Mouse (Mus musculus): ENCODE measurements around the gene D11Wsu47e. TPM values are rescaled to one million over a fixed set of nuclear protein-coding genes. Genes with fewer than 3 reads are reported as not detected.

Gene D11Wsu47e
- polyA plus RNA-seq, 1 experiment from 2014 or later = 24.5 TPM

DNA sequence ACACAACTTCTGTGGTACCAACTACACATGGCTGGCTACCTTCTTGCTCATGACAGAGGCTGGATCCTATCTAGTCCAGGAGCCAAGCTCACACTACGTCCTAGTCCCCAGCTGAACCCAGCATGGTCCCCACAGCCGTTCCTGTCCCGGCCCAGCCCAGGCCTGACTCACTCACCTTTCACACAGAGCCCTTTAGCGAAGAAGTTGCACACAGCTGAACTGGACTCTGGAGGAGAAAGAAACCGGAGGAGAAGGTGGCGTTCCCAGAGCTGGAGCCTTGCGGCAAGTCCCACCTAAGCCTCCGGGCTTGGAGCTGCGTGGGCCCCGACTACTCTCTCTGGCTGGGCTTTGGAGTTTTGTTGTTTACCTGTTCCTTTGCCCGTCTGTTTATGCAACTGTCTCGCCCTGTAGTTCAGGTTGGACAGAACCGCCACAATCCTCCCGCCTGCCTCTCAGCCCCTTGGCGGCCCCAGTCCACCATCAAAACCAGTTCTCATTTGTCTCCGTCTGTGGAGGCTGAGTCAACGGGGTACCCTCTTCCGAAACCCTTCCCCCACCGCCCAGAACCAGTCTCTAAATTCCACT is 24.5 kb downstream of the D11Wsu47e start:
- no peak for ATAC-seq (ENCODE audit: insufficient number of reproducible peaks, insufficient read depth, low FRiP score, low TSS enrichment)
- no peak overlapping the region for H3K4me2 ChIP-seq (replicated peaks)
- H3K4me3 ChIP-seq = no peak overlapping the region
- peaks cover 9% of the 10 kb centered on the region for H3K36me3 ChIP-seq
- peaks cover 5% of the 10 kb centered on the region for H3K27me3 ChIP-seq
- H3K9ac ChIP-seq = no peak overlapping the region
- H3K9me3 ChIP-seq = no peaks in the 10 kb centered on the region
- peaks cover 21% of the 10 kb centered on the region for H3K4me1 ChIP-seq
- WGBS = 38% methylated on average over 19 of the region's 19 CpGs
- no peak overlapping the region for H3K27ac ChIP-seq

- no peak overlapping the region for H3K4me3 ChIP-seq
- 13% methylated on average over 15 of the region's 15 CpGs for WGBS
- H3K9me3 ChIP-seq = no peaks in the 10 kb centered on the region
- H3K27ac ChIP-seq = no peak overlapping the region
- peaks cover 9% of the 10 kb centered on the region for H3K36me3 ChIP-seq
- peaks cover 21% of the 10 kb centered on the region for H3K4me1 ChIP-seq
- no peak overlapping the region for H3K4me2 ChIP-seq (replicated peaks)
- ATAC-seq (ENCODE audit: insufficient number of reproducible peaks, insufficient read depth, low FRiP score, low TSS enrichment) = no peak
- no peak overlapping the region for H3K9ac ChIP-seq
- peaks cover 5% of the 10 kb centered on the region for H3K27me3 ChIP-seq
Observed at GRCm38 (mm10) chr11:113709272-113709671, 25.1 kb downstream of the D11Wsu47e start.

DNA sequence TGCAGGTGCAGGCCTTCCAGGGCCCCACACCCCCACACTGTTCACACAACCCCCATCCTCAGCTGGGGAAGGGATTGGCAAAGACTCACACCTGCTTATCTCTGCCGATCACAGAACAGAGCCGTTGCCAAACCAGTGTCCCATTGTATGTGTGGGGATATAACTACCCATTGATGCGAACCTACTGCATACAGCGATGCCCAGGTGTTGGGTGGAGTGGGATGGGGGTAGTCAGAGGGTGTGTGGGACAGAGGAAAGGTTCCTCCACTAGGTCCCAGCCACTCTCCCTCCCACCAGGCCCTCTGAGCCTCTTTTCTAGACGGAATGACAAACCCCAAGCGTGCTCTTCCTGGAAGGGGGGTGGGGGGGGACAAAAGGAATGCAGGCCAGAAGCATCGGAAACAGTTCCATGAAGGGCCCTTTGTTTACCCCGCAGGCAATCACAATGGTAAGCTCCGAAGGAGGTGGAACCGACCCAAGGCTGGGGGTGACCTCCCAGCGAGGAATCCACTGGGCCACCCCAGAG is 25.6 kb downstream of the D11Wsu47e start, which contains the start of gene Cpsf4l:
Cpsf4l (minus strand) TSS at position 287 of the 526 bp plus-strand sequence.
- Histone ChIP-seq H3K9ac (peak within 1 kb of the TSS; percentile 21; the same call in 1 of the 2 replicates), H3K27ac (peak within 1 kb of the TSS; percentile 73), H3K4me2 (replicated peaks) (peak within 1 kb of the TSS; percentile 10; the same call in 1 of the 2 replicates), H3K4me1 (peaks cover 21% of the 10 kb centered on the region), H3K27me3 (peaks cover 5% of the 10 kb centered on the region), H3K9me3 (no peaks in the 10 kb centered on the region), H3K4me3 (no peak within 1 kb of the TSS), H3K36me3 (peaks cover 9% of the 10 kb centered on the region)
- peak; percentile 47; the same call in 1 of the 2 replicates for ATAC-seq (ENCODE audit: insufficient number of reproducible peaks, insufficient read depth, low FRiP score, low TSS enrichment)
- WGBS = 7% methylated on average over 11 of the region's 11 CpGs

DNA sequence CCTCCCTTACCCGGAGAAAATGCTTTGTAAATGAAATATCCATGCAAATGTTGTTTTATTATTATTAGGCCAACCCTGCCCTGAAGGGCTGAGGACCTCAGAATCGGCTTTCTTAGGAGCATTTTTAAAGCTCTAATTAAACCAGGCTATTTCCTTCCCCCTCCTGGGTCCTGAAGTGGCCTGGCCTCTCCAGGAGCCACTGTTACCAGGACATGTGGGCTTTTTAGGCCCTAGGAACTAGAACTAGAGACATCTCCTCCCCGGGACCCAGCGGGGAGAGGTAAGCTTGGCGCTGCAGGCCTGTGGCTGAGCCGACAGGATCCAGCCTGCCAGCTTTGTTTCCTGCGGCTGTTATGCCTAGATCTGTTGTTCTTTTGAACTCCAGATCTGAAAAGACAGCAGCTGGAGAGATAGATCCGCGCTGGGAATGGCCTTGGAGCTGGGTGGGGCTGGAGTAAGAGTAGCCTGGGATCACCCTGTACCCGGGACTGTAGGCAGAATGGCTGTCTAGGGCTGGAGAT is 26.1 kb downstream of the D11Wsu47e start:
- no peak for ATAC-seq (ENCODE audit: insufficient number of reproducible peaks, insufficient read depth, low FRiP score, low TSS enrichment)
- no peak overlapping the region for H3K4me3 ChIP-seq
- H3K4me2 ChIP-seq (replicated peaks) = peak overlapping the region; percentile 5; the same call in 1 of the 2 replicates
- peak overlapping the region; percentile 73 for H3K27ac ChIP-seq
- H3K9me3 ChIP-seq = no peaks in the 10 kb centered on the region
- 5% methylated on average over 10 of the region's 10 CpGs for WGBS
- H3K9ac ChIP-seq = peak overlapping the region; percentile 21; the same call in 1 of the 2 replicates
- H3K27me3 ChIP-seq = peaks cover 5% of the 10 kb centered on the region
- H3K36me3 ChIP-seq = peaks cover 9% of the 10 kb centered on the region
- H3K4me1 ChIP-seq = peaks cover 21% of the 10 kb centered on the region

DNA sequence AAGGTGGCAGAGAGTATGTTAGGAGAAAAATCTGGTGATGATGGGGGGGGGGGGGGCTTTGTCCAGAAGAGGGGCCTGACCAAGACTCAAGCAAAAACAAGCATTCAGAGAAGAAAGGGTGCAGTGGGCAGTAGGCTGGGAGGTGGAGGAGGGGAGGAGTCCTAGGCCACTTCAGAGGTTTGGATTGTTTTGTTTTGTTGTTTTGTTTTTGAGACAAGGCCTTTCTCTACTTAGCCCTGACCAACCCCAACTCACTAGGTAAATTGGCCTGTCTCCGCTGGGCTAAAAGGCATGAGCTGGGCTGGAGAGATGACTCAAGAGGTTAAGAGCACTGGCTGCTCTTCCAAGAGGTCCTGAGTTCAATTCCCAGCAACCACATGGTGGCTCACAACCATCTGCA is 26.8 kb downstream of the D11Wsu47e start:
- ATAC-seq (ENCODE audit: insufficient number of reproducible peaks, insufficient read depth, low FRiP score, low TSS enrichment) = no peak
- no peak overlapping the region for H3K4me3 ChIP-seq

GRCm38 (mm10) chr11:113715078-113715674 is 31.0 kb downstream of the D11Wsu47e start:
- Histone ChIP-seq H3K27ac (no peak overlapping the region), H3K4me1 (peaks cover 7% of the 10 kb centered on the region), H3K4me3 (no peak overlapping the region), H3K36me3 (no peaks in the 10 kb centered on the region), H3K9me3 (no peaks in the 10 kb centered on the region), H3K9ac (no peak overlapping the region), H3K27me3 (no peaks in the 10 kb centered on the region), H3K4me2 (replicated peaks) (no peak overlapping the region)
- 55% methylated on average over 7 of the region's 7 CpGs for whole genome bisulfite sequencing
- ATAC-seq (ENCODE audit: insufficient number of reproducible peaks, insufficient read depth, low FRiP score, low TSS enrichment) = no peak

More for the DNA sequence above, 26.8 kb downstream of the D11Wsu47e start:
- H3K27me3 ChIP-seq = peaks cover 5% of the 10 kb centered on the region
- no peak overlapping the region for H3K27ac ChIP-seq
- H3K4me1 ChIP-seq = peaks cover 21% of the 10 kb centered on the region
- H3K36me3 ChIP-seq = peaks cover 9% of the 10 kb centered on the region
- no peaks in the 10 kb centered on the region for H3K9me3 ChIP-seq
- 62% methylated on average over 1 of the region's 1 CpGs for WGBS
- no peak overlapping the region for H3K9ac ChIP-seq
- no peak overlapping the region for H3K4me2 ChIP-seq (replicated peaks)

DNA sequence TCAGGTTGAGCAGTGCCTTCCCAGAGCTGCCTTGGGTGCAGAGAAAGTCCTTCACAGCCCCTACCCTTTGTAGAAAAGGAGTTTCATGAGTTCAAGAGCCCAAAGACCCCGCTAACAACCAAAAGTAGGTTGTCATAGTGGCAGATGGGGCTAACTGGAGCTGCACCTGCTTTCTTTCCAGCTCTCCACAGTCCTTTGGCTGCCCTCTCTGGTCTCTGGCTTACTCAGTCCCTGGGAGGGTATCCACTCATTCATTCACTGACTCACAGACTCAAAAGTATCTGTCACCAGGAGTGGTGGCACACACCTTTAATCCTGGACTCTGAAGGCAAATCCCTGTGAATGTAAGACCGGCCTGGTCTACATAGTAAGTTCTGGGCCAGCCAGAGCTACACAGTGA is 31.9 kb downstream of the D11Wsu47e start:
- no peak overlapping the region for H3K4me2 ChIP-seq (replicated peaks)
- no peaks in the 10 kb centered on the region for H3K36me3 ChIP-seq
- no peaks in the 10 kb centered on the region for H3K9me3 ChIP-seq
- no peak for ATAC-seq (ENCODE audit: insufficient number of reproducible peaks, insufficient read depth, low FRiP score, low TSS enrichment)
- WGBS = 97% methylated on average over 2 of the region's 2 CpGs
- H3K27me3 ChIP-seq = no peaks in the 10 kb centered on the region
- no peak overlapping the region for H3K4me3 ChIP-seq
- no peak overlapping the region for H3K27ac ChIP-seq
- no peaks in the 10 kb centered on the region for H3K4me1 ChIP-seq
- no peak overlapping the region for H3K9ac ChIP-seq

- Histone ChIP-seq H3K9me3 (no peaks in the 10 kb centered on the region), H3K36me3 (no peaks in the 10 kb centered on the region), H3K4me3 (no peak overlapping the region), H3K4me1 (0 out of 2 replicates have a peak, but pooled peaks cover 3% of the 10 kb centered on the region), H3K27me3 (no peaks in the 10 kb centered on the region), H3K9ac (no peak overlapping the region), H3K4me2 (replicated peaks) (no peak overlapping the region), H3K27ac (no peak overlapping the region)
- no peak for ATAC-seq (ENCODE audit: insufficient number of reproducible peaks, insufficient read depth, low FRiP score, low TSS enrichment)
- WGBS = 54% methylated on average over 16 of the region's 16 CpGs
Observed at GRCm38 (mm10) chr11:113717767-113718424, 33.7 kb downstream of the D11Wsu47e start.

DNA sequence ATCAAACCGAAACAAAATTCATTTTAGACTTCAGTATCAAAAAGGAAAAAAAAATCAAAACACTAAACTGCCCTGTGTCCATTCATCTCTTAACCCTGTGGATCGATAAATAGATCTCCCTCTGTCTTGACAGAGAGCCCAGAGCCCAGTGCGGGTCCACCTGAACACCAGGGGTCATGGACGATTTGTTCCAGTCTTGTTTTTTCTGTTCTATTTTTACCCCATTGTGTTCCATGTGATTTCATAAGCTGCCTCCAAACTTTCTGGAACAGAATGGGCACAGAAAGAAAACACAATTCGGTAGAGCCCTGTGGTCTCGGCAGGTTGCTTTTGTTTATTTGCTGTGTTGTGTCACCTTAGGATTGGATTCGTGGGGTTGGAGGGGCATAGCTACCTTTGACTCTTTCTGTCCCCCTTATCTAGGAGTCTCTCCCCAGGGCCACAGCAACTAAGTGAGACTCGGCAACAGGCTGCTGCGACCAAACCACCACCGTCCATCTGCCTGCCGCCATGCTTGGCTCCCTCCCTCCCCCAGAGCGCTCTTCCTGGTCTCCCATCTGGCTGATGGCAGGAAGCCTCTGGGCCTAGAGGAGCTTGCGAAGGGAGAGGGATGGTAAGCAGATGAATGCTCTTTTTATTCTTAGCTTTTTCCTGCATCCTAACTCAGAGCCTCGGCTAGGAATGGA is 38.3 kb downstream of the D11Wsu47e start:
- Histone ChIP-seq H3K4me3 (no peak overlapping the region), H3K27me3 (no peaks in the 10 kb centered on the region), H3K4me1 (peaks cover 23% of the 10 kb centered on the region; the same call in 1 of the 2 replicates), H3K9ac (no peak overlapping the region), H3K27ac (no peak overlapping the region), H3K36me3 (peaks cover 28% of the 10 kb centered on the region), H3K9me3 (no peaks in the 10 kb centered on the region), H3K4me2 (replicated peaks) (no peak overlapping the region)
- 69% methylated on average over 14 of the region's 14 CpGs for WGBS
- ATAC-seq (ENCODE audit: insufficient number of reproducible peaks, insufficient read depth, low FRiP score, low TSS enrichment) = no peak

DNA sequence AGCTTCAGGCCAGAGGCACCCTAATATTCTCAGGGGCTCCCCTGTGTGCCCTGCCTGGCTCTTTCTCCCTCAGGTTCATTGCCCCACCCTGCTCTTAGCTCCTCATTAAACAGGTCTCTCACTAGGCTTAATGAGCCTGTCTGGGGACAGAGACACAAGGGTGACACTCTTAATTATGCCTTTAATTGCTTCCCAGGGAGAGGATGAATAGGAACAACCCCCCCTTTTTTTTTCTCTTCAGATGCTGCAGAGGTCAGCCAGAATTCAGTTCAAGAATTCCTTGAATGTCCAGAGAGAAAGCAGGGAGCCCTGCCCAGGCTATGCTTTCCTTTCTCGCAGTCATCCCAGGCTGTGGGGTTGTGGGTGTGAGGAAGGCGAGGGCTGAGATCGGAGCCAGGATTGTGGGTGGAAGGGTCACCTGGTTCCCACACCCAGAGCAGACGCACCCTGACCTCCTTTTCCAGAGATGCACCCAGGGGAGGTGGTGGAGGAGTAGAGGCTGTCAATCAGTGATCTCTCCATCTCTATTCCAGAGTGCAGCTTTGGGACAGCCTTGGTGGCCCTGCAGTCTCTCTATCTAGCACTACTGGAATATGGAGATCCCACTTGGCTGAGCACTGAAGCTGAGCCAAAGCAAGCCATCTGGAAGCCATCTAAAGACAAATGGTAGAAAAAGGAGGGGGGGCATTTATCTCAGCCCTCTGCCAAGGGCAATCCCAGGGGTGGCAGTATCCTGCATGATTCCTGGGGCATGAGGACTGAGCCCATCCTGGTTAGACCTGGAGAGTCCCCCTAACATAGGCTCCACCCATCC is 41.2 kb downstream of the D11Wsu47e start:
- peaks cover 51% of the 10 kb centered on the region for H3K4me1 ChIP-seq
- H3K4me2 ChIP-seq (replicated peaks) = no peak overlapping the region
- no peak overlapping the region for H3K9ac ChIP-seq
- H3K9me3 ChIP-seq = no peaks in the 10 kb centered on the region
- no peak overlapping the region for H3K27ac ChIP-seq
- 81% methylated on average over 4 of the region's 4 CpGs for WGBS
- no peaks in the 10 kb centered on the region for H3K27me3 ChIP-seq
- peaks cover 48% of the 10 kb centered on the region for H3K36me3 ChIP-seq
- ATAC-seq (ENCODE audit: insufficient number of reproducible peaks, insufficient read depth, low FRiP score, low TSS enrichment) = no peak
- H3K4me3 ChIP-seq = no peak overlapping the region
